Mouse (Mus musculus) E14TG2a.4 (cell line): Measurements from ENCODE around the gene Hnrnpul1.
A peak's percentile ranks its signal among the peaks of the same experiment; 100 is the strongest.

Experiments
- H3K27me3 ChIP-seq: 2 replicates; pipeline ENCODE4 v1.6.1; 2014; ENCODE audit warnings: low read length, control low read depth; ENCODE audit not compliant: insufficient read depth
- H3K36me3 ChIP-seq: 2 replicates; pipeline ENCODE4 v1.6.1; 2014; ENCODE audit warnings: low read length, control low read depth; ENCODE audit not compliant: insufficient read depth
- H3K4me1 ChIP-seq: replicated peaks from 2 replicates; pipeline ENCODE4 v1.6.1; 2014; ENCODE audit warnings: low read depth, low read length, control low read depth
- H3K4me3 ChIP-seq: replicated peaks from 2 replicates; pipeline ENCODE4 v1.5.1; 2014; ENCODE audit warnings: mild to moderate bottlenecking, low read length
- H3K9me3 ChIP-seq: 2 replicates; pipeline ENCODE4 v1.6.1; 2014; ENCODE audit warnings: low read length, control low read depth
- CTCF ChIP-seq: conservative IDR thresholded peaks from 2 replicates; pipeline ENCODE4 v1.5.1; 2014; ENCODE audit warnings: low read length
- NANOG ChIP-seq: IDR thresholded peaks from 2 replicates; pipeline ENCODE4 v1.6.1; 2014; ENCODE audit warnings: borderline replicate concordance, low read length, mixed read lengths
- POU5F1 ChIP-seq: IDR thresholded peaks from 2 replicates; pipeline ENCODE4 v1.6.1; 2014; ENCODE audit warnings: low read length, borderline replicate concordance

The Hnrnpul1 gene

DNA sequence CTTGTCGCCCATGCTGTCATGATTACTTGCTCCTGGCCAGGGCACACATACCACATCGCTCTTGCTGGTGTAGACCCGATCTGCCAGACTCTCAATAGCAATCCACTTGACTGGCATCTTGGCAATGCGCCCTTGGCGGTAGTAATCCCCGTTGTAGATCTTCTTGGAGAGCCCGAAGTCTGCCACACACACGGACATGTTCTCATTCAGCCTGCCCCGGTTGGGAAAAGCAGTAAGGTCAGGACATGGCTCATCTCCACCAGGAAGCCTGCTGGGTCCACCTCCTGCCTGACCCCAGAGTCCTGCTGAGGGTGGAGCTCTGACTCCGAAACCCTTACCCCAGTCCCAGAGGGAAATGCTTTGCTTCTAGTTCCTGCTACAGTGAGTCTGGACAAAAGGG lies 6.8 kb upstream of the Hnrnpul1 start:
- no peaks in the 10 kb centered on the region for H3K36me3 ChIP-seq
- no peak for TF ChIP-seq CTCF
- TF ChIP-seq NANOG, result no peak
- no peak for TF ChIP-seq POU5F1
- no peaks in the 10 kb centered on the region; the same call in 1 of the 2 replicates for H3K9me3 ChIP-seq
- 0 out of 2 replicates have a peak, but pooled peaks cover under 1% of the 10 kb centered on the region for H3K27me3 ChIP-seq
- H3K4me1 ChIP-seq, result peaks cover 22% of the 10 kb centered on the region
- H3K4me3 ChIP-seq, result no peak overlapping the region

GRCm38 (mm10) chr7:25756011-25756410 lies 1.5 kb upstream of the Hnrnpul1 start:
- H3K4me1 ChIP-seq, result peaks cover 31% of the 10 kb centered on the region
- H3K4me3 ChIP-seq, result peak overlapping the region; percentile 100
- TF ChIP-seq NANOG, result no peak
- peak; percentile 75 for TF ChIP-seq CTCF
- no peaks in the 10 kb centered on the region for H3K27me3 ChIP-seq
- H3K9me3 ChIP-seq, result no peaks in the 10 kb centered on the region
- peaks cover 24% of the 10 kb centered on the region for H3K36me3 ChIP-seq

- Histone ChIP-seq H3K4me3 (peak overlapping the region; percentile 100), H3K36me3 (peaks cover 30% of the 10 kb centered on the region), H3K27me3 (no peaks in the 10 kb centered on the region), H3K4me1 (peaks cover 33% of the 10 kb centered on the region), H3K9me3 (no peaks in the 10 kb centered on the region)
- no peak for TF ChIP-seq NANOG
- no peak for TF ChIP-seq CTCF
- no peak for TF ChIP-seq POU5F1
Measured at GRCm38 (mm10) chr7:25755468-25755833, 894 bp upstream of the Hnrnpul1 start.

GRCm38 (mm10) chr7:25754439-25754737 lies 169 bp downstream of the Hnrnpul1 start:
- H3K4me3 ChIP-seq, result peak overlapping the region; percentile 100
- peaks cover 40% of the 10 kb centered on the region for H3K4me1 ChIP-seq
- no peaks in the 10 kb centered on the region for H3K9me3 ChIP-seq
- H3K27me3 ChIP-seq, result no peaks in the 10 kb centered on the region
- TF ChIP-seq NANOG (no peak), POU5F1 (no peak), CTCF (no peak)
- peaks cover 41% of the 10 kb centered on the region for H3K36me3 ChIP-seq

DNA sequence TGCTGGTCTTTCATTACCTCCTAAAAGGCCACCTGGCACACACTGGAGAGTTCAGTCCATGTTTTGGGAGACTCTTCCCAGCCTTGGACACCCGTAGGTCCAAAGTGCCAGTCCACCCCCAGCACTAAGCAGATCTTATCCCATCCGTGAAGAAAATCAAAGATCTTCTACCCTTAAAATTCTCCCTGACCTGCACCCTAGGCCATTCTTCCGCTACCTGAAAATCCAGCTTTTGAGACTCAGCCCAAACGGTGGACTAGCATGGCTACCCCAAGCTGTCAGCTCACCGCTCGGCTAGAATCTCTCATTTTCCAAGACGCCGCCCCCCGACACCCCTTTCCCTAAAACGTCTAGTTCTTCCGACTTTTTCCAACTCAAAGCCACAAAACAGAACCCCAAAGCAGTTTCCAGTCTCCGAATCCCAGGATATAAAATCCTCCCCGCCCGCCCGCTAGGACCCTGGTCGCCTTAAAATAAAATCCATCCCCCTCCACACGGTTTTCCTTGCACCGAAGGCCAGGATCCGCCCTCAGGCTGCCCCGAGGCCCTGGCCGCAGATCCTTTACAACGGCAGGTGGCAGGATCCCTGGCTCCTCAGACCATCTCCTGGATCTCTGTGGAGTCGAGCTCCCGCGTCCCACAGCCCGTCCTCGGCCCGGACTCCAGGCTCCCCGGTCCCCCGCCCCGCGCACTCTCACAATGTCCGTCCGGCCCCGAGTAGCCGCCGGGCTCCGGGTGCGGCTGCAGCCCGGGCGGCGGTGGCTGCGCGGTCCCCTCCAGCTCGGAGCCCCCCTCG lies 716 bp downstream of the Hnrnpul1 start:
- Histone ChIP-seq H3K36me3 (peaks cover 46% of the 10 kb centered on the region), H3K27me3 (no peaks in the 10 kb centered on the region), H3K4me1 (peaks cover 44% of the 10 kb centered on the region), H3K9me3 (no peaks in the 10 kb centered on the region), H3K4me3 (peak overlapping the region; percentile 100)
- TF ChIP-seq CTCF, result no peak
- TF ChIP-seq POU5F1, result no peak

GRCm38 (mm10) chr7:25753076-25753475 lies 1.5 kb downstream of the Hnrnpul1 start:
- TF ChIP-seq POU5F1 (no peak), CTCF (no peak)
- Histone ChIP-seq H3K4me3 (peak overlapping the region; percentile 100), H3K36me3 (peaks cover 54% of the 10 kb centered on the region), H3K4me1 (peaks cover 50% of the 10 kb centered on the region), H3K27me3 (no peaks in the 10 kb centered on the region), H3K9me3 (no peaks in the 10 kb centered on the region)

DNA sequence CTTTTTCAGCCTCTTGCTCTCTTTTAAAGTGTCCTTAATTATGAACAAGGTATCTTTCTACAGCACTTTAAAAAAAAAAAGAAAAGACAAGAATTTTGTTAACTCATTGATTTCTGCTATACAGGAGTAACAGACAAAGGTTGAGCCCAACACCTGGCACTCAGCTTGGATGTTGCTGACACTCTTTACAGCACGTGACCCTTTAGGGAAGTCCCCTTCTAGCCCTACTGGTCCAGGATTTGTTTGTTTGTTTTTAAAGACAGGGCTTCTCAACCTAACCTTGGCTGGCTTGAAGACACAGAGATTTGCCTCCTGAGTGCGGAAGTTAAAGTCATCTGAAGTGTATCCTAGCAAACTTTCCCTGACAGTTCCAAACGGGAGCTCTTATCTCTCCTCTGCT lies 7.7 kb downstream of the Hnrnpul1 start:
- Histone ChIP-seq H3K36me3 (peaks cover 100% of the 10 kb centered on the region), H3K4me3 (no peak overlapping the region), H3K27me3 (no peaks in the 10 kb centered on the region), H3K4me1 (peaks cover 41% of the 10 kb centered on the region), H3K9me3 (no peaks in the 10 kb centered on the region)
- TF ChIP-seq CTCF (no peak), POU5F1 (no peak), NANOG (no peak)

DNA sequence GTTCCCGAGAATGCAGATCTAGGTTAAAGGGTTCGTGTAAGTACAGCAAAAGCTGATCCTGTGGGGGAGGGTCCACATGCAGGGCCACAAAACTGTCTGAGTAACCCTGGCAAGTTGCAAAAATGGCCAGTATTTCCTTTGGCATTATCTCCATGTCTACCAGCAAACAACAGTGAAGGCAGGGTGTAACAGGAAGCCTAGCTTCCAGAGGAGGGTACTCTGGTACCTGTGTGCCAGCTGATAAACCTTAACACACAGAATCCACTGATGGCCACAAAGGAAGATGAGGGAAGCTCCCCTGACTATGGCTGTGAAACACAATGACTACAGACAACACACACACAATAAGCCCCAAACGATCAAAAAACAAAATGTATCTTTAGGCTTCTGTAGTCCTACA lies 16.3 kb downstream of the Hnrnpul1 start:
- no peaks in the 10 kb centered on the region for H3K27me3 ChIP-seq
- peaks cover 11% of the 10 kb centered on the region for H3K4me1 ChIP-seq
- TF ChIP-seq POU5F1, result no peak
- TF ChIP-seq CTCF, result no peak
- no peak for TF ChIP-seq NANOG
- H3K36me3 ChIP-seq, result peaks cover 99% of the 10 kb centered on the region
- H3K9me3 ChIP-seq, result no peaks in the 10 kb centered on the region
- H3K4me3 ChIP-seq, result no peak overlapping the region

DNA sequence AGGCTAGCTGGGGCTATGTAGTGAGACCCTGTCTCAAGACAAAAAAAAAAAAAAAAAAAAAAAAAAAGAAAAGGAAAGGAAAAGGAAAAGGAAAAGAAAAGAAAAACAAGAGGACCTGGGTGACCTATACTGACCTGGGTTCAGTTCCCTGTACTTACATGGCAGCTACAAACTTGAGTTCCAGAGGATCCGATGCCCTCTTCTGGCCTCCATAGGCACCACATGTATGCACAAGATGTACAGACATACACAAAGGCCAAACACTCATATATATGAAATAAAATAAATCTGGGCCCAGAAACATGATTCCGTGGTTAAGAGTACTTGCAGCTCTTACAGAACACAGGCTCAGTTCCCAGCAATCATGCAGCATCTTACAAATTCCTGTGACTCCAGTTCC lies 17.6 kb downstream of the Hnrnpul1 start:
- Histone ChIP-seq H3K4me1 (peaks cover 25% of the 10 kb centered on the region), H3K36me3 (peaks cover 99% of the 10 kb centered on the region), H3K9me3 (no peaks in the 10 kb centered on the region), H3K27me3 (no peaks in the 10 kb centered on the region), H3K4me3 (no peak overlapping the region)
- TF ChIP-seq NANOG (no peak), CTCF (peak; percentile 25; the same call in 1 of the 2 replicates)

- H3K9me3 ChIP-seq, result no peaks in the 10 kb centered on the region
- H3K36me3 ChIP-seq, result peaks cover 99% of the 10 kb centered on the region
- peaks cover 33% of the 10 kb centered on the region for H3K4me1 ChIP-seq
- H3K27me3 ChIP-seq, result no peaks in the 10 kb centered on the region
- no peak overlapping the region for H3K4me3 ChIP-seq
- no peak for TF ChIP-seq POU5F1
Measured at GRCm38 (mm10) chr7:25734991-25735390, 19.6 kb downstream of the Hnrnpul1 start.
